Mouse (Mus musculus): Measurements from ENCODE around the gene Tbc1d30. TPM values are rescaled to one million over a fixed set of nuclear protein-coding genes. Genes with fewer than 3 reads are reported as not detected.
"Not testable (repeated sequence)": the region's sequence is repeated elsewhere in the genome, so short reads cannot be mapped to it uniquely, and the experiment has no call there.

The Tbc1d30 gene
- polyA plus RNA-seq, 1 experiment from 2014 or later, result 1.4 TPM

- TF ChIP-seq EP300 (IDR thresholded peaks at IDR 0.05; ENCODE audit: low read depth) (no peak), CTCF (IDR thresholded peaks at IDR 0.05; ENCODE audit: low read depth) (no peak)
- Histone ChIP-seq H3K4me2 (ENCODE audit: low read depth, low read length) (no peak overlapping the region), H3K36me3 (replicated peaks; ENCODE audit: insufficient read depth, low read length) (no peaks in the 10 kb centered on the region), H3K4me3 (ENCODE audit: low read depth, low read length) (no peak overlapping the region), H3K4me1 (ENCODE audit: insufficient read depth) (no peaks in the 10 kb centered on the region), H3K27ac (ENCODE audit: low read depth) (no peak overlapping the region), H3K27me3 (ENCODE audit: insufficient read depth, low read length) (no peaks in the 10 kb centered on the region), H3K9me3 (ENCODE audit: low read length) (no peaks in the 10 kb centered on the region), H3K9ac (replicated peaks) (no peak overlapping the region)
- 86% methylated on average over 10 of the region's 10 CpGs for WGBS (ENCODE audit: insufficient replicate concordance)
- ATAC-seq (no peak), DNase-seq (no peak)
Observed at GRCm38 (mm10) chr10:121342260-121342659, 8.8 kb downstream of the Tbc1d30 start.

GRCm38 (mm10) chr10:121340754-121341593 is 10.1 kb downstream of the Tbc1d30 start:
- Histone ChIP-seq H3K4me2 (ENCODE audit: low read depth, low read length) (no peak overlapping the region), H3K27ac (ENCODE audit: low read depth) (no peak overlapping the region), H3K27me3 (ENCODE audit: insufficient read depth, low read length) (no peaks in the 10 kb centered on the region), H3K36me3 (replicated peaks; ENCODE audit: insufficient read depth, low read length) (no peaks in the 10 kb centered on the region), H3K4me3 (ENCODE audit: low read depth, low read length) (no peak overlapping the region), H3K9ac (replicated peaks) (no peak overlapping the region), H3K9me3 (ENCODE audit: low read length) (no peaks in the 10 kb centered on the region), H3K4me1 (ENCODE audit: insufficient read depth) (no peaks in the 10 kb centered on the region)
- TF ChIP-seq CTCF (IDR thresholded peaks at IDR 0.05; ENCODE audit: low read depth), result no peak
- no peak for TF ChIP-seq EP300 (IDR thresholded peaks at IDR 0.05; ENCODE audit: low read depth)
- 73% methylated on average over 11 of the region's 11 CpGs for WGBS (ENCODE audit: insufficient replicate concordance)
- DNase-seq (no peak), ATAC-seq (no peak)

- not testable (repeated sequence) for H3K27ac ChIP-seq (ENCODE audit: low read depth); ATAC-seq; H3K9ac ChIP-seq (replicated peaks); H3K36me3 ChIP-seq (replicated peaks; ENCODE audit: insufficient read depth, low read length); H3K9me3 ChIP-seq (ENCODE audit: low read length); H3K4me3 ChIP-seq (ENCODE audit: low read depth, low read length); H3K27me3 ChIP-seq (ENCODE audit: insufficient read depth, low read length); DNase-seq; H3K4me2 ChIP-seq (ENCODE audit: low read depth, low read length); H3K4me1 ChIP-seq (ENCODE audit: insufficient read depth)
- 68% methylated on average over 14 of the region's 14 CpGs for WGBS (ENCODE audit: insufficient replicate concordance)
Observed at GRCm38 (mm10) chr10:121336536-121336935, 14.5 kb downstream of the Tbc1d30 start.

GRCm38 (mm10) chr10:121334576-121334975 is 16.5 kb downstream of the Tbc1d30 start:
- ATAC-seq (no peak), DNase-seq (peak; percentile 71)
- no peaks in the 10 kb centered on the region; the same call in 1 of the 2 replicates for H3K9me3 ChIP-seq (ENCODE audit: low read length)
- H3K4me3 ChIP-seq (ENCODE audit: low read depth, low read length), result no peak overlapping the region
- H3K36me3 ChIP-seq (replicated peaks; ENCODE audit: insufficient read depth, low read length), result no peaks in the 10 kb centered on the region
- no peak overlapping the region for H3K4me2 ChIP-seq (ENCODE audit: low read depth, low read length)
- H3K27ac ChIP-seq (ENCODE audit: low read depth), result no peak overlapping the region
- TF ChIP-seq EP300 (IDR thresholded peaks at IDR 0.05; ENCODE audit: low read depth) (no peak), CTCF (IDR thresholded peaks at IDR 0.05; ENCODE audit: low read depth) (peak; percentile 95)
- H3K27me3 ChIP-seq (ENCODE audit: insufficient read depth, low read length), result no peaks in the 10 kb centered on the region
- H3K9ac ChIP-seq (replicated peaks), result no peak overlapping the region
- H3K4me1 ChIP-seq (ENCODE audit: insufficient read depth), result no peaks in the 10 kb centered on the region
- 70% methylated on average over 3 of the region's 3 CpGs for WGBS (ENCODE audit: insufficient replicate concordance)

- H3K4me2 ChIP-seq (ENCODE audit: low read depth, low read length), result no peak overlapping the region
- H3K4me3 ChIP-seq (ENCODE audit: low read depth, low read length), result no peak overlapping the region
- no peaks in the 10 kb centered on the region for H3K27me3 ChIP-seq (ENCODE audit: insufficient read depth, low read length)
- DNase-seq (peak; percentile 79), ATAC-seq (peak; percentile 29; the same call in 1 of the 2 replicates)
- H3K36me3 ChIP-seq (replicated peaks; ENCODE audit: insufficient read depth, low read length), result no peaks in the 10 kb centered on the region
- no peak overlapping the region for H3K9ac ChIP-seq (replicated peaks)
- no peaks in the 10 kb centered on the region for H3K4me1 ChIP-seq (ENCODE audit: insufficient read depth)
- WGBS (ENCODE audit: insufficient replicate concordance), result 4% methylated on average over 7 of the region's 7 CpGs
- H3K27ac ChIP-seq (ENCODE audit: low read depth), result no peak overlapping the region
- no peaks in the 10 kb centered on the region; the same call in 1 of the 2 replicates for H3K9me3 ChIP-seq (ENCODE audit: low read length)
- TF ChIP-seq EP300 (IDR thresholded peaks at IDR 0.05; ENCODE audit: low read depth) (no peak), CTCF (IDR thresholded peaks at IDR 0.05; ENCODE audit: low read depth) (peak; percentile 89)
Observed at GRCm38 (mm10) chr10:121330940-121331339, 20.1 kb downstream of the Tbc1d30 start.

GRCm38 (mm10) chr10:121329586-121329985 is 21.5 kb downstream of the Tbc1d30 start:
- no peaks in the 10 kb centered on the region; the same call in 1 of the 2 replicates for H3K9me3 ChIP-seq (ENCODE audit: low read length)
- no peak for ATAC-seq
- H3K9ac ChIP-seq (replicated peaks), result no peak overlapping the region
- no peak for TF ChIP-seq EP300 (IDR thresholded peaks at IDR 0.05; ENCODE audit: low read depth)
- TF ChIP-seq CTCF (IDR thresholded peaks at IDR 0.05; ENCODE audit: low read depth), result no peak
- no peaks in the 10 kb centered on the region for H3K36me3 ChIP-seq (replicated peaks; ENCODE audit: insufficient read depth, low read length)
- WGBS (ENCODE audit: insufficient replicate concordance), result 78% methylated on average over 4 of the region's 4 CpGs
- H3K4me3 ChIP-seq (ENCODE audit: low read depth, low read length), result no peak overlapping the region
- no peaks in the 10 kb centered on the region for H3K27me3 ChIP-seq (ENCODE audit: insufficient read depth, low read length)
- no peak overlapping the region for H3K4me2 ChIP-seq (ENCODE audit: low read depth, low read length)
- no peaks in the 10 kb centered on the region for H3K4me1 ChIP-seq (ENCODE audit: insufficient read depth)
- DNase-seq, result no peak
- H3K27ac ChIP-seq (ENCODE audit: low read depth), result no peak overlapping the region
